Mouse (Mus musculus): Measurements from ENCODE around the gene Gopc.

Gopc gene

DNA sequence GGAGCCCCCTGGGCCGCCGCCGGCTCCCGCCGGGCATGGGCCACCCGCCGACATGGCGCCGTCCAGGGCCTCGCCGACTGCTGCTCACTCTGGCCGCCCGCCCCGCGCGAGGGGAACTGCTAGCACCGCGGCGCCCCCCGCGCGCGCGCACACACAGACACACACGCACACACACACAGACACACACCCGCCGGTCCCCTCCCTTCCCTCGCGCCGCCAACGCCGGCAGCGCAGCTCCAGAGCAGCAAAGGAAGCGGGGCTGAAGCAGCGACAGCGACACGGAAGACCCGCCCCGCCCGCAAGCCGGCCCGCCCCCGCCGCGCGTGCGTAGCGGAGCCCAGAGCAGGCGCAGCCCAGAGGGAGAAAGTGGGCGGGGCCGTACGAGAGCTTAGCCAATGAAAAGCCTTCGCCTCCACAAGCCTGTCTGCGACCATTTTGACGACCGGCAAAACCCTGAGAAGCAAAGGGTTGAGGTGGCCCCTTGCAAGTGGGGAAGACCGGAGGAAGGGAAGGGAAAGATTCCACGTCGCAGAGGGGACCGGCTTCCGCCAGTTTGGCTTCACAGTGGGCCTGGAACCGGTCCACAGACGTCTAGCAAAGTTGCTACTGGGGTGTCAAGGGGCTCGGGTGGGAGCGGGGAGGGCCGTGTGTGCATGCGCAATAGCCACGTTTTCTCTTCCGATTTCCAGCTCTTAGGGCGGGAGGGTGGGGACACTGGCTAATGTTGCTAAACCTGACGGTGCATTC, at the start of gene Gopc:
Gopc (minus strand) TSS at position 280 of the 747 bp plus-strand sequence.
- DNase-seq (ENCODE audit: low spot score in 2 of 2): peak; percentile 94 to 96

DNA sequence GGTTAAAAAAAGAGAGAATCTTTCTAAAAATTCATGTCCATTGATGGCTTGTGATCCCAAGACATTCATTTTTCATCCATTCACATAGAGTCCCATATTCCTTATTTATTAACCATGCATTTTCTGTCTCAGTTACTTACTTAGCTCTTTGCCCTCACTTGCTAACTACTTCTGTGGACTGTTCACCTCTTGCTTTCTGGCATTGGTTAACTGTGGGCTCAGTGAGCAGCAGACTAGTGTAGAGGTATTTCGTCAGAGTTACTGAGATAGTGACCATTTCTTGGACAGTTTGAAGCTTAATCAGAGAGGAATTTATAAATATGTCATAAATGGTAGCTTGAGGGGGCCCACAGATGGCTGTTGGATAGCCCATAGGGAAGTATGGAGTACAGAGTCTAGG, 49.0 kb upstream of the Gopc start:
- DNase-seq (ENCODE audit: low spot score in 2 of 2): no peak

DNA sequence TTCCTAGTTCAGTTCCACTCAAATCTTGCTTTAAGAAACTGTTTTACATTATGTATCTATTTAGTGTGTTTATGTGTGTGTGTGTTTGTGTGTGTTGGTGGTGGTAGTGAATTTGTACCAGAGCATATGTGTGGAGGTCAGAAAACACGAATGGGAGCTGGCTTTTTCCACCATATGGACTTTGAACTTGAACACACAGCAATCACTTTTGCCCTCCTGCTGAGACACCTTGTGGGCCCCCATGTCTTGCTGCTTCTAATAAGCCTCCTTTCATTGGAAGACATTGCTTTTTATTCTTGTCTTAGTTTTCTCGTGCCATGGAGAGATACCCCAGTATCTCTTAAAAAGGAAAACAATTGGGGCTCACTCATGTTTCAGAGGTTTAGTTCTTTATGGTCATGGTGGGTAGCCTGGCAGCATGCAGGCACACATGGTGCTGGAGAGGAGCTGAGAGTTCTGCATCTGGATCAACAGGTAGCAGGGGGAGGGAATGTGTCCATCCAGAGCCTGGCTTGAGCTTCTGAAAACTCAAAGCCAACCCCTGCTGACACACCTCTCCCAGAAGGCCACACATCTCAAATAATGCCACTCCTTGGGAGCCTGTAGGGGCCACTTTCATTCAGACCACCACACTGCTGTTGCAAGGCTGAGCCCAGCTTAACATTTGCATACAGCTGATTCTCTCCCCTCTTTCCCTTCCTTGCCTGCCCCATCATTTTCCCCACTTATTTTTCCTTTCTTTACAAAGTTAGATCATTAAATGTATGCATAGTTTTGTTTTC, 45.9 kb upstream of the Gopc start:
- DNase-seq (ENCODE audit: low spot score in 2 of 2): no peak

DNA sequence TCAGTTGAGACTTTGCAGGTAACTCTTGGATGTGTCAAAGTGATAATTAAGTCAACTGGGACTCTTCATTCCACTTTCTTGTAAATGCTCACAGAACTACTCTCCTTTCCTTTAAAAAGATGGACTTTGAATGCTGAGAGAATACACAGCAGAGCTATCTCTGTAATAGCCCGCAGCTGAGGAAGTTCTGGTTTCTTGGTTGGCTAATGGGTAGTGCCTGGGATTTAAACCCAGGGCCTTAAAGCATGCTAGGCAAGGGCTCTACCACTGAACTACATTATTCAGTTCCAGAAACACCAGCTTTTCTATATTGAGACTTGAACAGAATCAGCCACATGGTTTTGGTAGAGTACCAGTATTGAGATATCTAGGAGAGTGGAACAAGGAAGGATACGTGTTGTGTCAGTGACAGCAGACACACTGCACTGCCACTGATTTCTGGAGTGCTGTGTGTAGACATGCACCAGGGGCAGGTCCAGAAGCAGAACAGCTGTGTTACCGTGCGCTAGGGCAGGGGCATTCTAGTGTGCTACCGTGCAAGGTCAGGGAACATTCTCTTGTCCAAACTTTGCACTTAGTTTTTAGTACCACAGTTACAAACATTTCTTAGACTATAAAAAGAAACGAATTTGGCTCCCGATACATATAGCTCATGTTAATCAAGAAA, 44.5 kb upstream of the Gopc start:
- no peak for DNase-seq (ENCODE audit: low spot score in 2 of 2)

DNA sequence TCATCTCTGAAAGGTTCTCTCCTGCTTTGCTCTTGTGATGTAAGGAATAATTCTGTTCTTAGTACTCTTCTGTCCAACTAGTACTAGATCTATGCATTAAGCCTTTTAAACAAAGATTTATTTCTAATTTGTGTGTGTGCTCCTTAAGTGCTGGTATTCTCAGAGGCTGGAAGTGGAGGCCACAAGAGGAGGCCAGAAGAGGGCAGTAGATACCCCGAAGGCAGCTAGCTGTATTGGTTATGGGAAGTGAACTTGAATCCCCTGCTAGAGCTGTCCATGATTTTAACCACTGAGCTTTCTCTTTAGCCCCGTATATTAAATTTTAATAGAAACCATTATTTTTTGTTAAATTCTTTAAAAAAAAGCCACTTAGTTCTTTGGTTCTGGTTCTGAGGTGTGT, 41.2 kb upstream of the Gopc start:
- no peak for DNase-seq (ENCODE audit: low spot score in 2 of 2)

DNA sequence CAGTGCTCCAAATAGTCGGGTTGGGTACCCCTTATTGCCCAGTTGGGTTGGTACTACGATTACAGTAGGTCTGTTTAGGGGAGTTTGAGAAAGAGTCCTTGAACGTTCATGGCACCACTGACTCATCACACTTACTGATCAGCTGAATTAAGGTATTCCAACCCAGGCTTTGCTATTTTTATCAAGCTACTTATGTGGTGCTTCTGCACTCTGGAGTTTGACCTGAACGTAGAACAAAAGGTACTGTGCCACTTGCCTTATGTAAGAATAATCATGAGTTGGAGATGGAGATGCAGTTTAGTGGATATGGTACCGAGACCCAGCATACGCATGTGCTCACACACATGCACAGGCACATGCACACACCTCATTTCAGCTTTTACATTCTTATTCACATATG, 39.8 kb upstream of the Gopc start:
- DNase-seq (ENCODE audit: low spot score in 2 of 2): no peak

DNA sequence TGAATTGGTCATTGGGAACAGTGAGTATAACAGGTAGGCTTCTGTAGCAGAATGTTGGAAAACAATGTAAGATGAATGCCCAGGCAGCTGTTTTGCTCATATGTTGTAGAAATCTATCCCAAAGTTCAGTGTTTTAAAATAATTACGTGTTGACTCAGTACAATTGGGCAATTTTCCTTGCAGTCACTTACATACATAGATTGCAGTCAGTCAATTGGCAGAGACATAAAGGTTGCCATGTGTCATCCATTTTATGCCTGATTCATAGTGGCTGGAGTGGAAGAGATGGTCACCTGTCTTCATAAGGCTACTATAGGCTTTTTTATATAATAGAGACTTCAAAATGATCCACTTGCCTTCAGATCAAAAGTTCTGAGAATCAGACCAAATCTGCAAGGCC, 38.6 kb upstream of the Gopc start:
- no peak for DNase-seq (ENCODE audit: low spot score in 2 of 2)

DNA sequence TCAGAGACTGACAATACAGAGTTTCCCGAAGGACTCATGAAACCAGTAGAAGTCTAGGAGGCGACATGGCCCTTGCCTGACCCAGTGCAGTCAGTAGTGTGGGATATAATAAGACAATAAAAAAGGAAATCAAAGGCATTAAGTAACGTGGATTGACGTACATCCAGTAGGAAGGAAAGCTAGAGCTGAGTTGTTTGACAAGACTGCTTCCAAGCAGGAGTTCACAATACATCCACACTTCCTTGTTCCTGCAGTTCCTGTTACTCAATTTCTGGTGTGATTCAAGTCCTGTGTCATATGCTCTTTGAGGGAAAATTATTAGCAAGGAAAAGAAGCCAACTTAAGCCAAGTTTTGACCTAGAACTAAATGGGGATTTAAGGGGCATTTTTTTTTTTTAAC, 37.5 kb upstream of the Gopc start:
- DNase-seq (ENCODE audit: low spot score in 2 of 2): no peak

DNA sequence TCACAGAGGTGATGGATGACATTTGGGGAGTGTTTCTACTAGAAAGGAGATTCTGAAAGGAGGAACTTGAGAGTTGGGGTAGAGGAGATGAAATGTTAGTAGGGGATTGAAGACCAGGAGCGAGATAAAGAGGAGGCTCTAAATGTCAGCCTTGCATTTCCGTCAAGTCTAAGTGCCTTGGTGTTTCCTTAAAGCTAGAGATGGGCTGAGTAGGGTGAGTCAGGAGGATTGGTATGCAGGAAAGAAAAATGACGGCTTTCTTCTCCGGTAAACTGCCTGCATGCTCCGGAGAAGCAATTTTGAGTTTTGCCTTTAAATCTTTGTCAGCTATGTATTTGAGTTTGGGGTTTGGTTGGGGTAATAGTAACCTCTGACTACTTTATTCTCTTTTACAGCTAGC, 37.0 kb upstream of the Gopc start:
- no peak for DNase-seq (ENCODE audit: low spot score in 2 of 2)

DNA sequence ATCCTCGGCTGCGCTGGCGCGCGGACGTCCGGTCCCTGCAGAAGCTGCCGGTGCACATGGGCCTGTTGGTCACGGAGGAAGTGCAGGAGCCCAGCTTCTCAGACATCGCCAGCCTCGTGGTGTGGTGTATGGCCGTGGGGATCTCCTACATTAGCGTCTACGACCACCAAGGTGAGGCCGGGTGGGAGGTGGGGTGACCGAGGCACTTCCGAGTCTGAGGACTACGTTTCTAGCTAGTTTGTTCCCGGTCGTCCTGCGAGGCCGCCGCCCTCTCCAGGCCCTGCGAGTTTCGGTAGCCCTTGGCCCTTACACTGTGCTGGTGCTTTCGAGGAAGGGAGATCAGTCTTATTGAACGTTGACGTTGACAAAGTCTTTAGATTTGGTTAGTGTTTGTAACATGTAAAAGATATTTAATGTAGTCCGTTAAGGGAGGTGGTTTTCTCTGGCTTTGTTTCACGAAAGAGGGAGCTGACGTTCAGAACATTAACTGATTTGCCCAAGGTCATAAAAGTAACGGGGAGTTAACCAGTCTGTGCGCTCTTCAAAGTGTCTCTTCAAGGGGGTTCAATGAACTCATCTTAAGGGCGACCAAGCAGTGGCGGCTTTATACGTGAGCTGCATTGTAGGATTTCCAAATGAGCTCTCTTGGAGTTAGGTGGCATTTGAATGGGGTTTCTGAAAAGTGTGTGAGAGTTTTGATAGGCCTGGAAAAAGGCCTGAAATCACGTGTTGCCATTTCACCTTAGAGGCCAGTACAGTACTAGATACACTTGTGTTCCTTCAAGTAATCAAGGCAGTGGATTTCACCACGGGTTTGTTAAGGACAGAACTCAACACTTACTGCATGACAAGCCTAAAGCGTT, 36.3 kb upstream of the Gopc start:
- no peak for DNase-seq (ENCODE audit: low spot score in 2 of 2)

DNA sequence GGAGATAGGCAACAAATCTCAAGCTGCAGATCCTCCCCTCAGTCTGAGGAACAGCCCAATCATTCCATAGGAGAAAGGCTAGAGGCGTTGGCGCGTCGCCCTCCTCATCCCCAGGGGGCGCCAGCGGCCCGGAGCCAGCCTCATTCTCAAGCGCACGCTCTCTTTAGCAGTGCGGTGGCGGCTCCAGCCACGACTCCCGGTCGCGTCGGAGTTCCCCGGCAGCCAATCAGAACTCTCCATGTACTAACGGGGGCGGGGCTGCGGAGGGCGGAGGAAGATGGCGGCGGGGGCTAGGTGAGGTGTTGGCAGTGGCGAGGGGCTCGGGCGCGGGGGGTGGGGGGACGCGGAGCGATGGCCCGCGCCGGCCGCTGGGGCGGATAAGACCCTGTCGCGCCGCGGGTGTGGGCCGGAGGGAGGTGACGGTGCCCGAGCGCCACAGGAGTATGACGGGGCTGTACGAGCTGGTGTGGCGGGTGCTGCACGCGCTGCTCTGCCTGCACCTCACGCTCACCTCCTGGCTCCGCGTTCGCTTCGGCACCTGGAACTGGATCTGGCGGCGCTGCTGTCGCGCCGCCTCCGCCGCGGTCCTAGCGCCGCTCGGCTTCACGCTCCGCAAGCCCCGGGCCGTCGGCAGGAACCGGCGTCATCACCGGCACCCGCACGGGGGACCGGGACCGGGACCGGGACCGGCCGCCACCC, 35.5 kb upstream of the Gopc start, which contains the start of gene Nus1:
Nus1 (plus strand) TSS at position 249 of the 699 bp plus-strand sequence.
- peak; percentile 95 to 97 for DNase-seq (ENCODE audit: low spot score in 2 of 2)

DNA sequence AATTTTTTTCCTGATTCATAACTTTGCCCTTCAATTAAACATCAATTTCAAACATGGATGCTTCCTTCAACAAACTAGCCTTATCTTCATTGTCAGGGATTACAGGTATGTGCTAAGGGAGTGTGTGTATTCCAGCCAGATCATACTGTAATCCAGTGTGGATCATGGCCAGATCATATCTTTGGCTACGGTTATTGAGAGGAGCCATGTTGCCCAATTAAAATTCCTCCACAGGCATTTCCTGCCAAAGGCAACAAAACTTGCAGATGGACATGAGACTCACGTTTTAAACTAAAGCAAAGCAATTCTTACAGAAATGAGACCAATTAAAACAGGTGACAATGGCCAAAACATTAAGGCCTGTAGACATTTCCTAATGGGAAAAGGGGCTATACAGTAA, 34.5 kb upstream of the Gopc start:
- no peak for DNase-seq (ENCODE audit: low spot score in 2 of 2)

DNA sequence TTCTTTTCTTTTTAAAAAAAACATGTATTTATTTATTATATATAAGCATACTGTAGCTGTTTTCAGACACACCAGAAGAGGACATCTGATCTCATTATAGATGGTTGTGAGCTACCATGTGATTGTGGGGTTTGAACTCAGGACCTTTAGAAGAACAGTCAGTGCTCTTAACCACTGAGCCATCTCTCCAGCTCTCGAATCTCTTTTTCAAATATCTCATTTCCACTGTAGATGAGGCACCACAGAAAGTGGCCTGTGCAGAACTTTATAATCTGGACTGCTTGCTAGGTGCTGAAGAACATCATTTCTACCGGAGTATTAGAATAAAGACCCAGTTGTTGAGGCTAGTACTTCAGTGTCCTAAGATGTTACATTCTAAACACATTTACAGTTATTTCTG, 33.1 kb upstream of the Gopc start:
- DNase-seq (ENCODE audit: low spot score in 2 of 2): no peak

DNA sequence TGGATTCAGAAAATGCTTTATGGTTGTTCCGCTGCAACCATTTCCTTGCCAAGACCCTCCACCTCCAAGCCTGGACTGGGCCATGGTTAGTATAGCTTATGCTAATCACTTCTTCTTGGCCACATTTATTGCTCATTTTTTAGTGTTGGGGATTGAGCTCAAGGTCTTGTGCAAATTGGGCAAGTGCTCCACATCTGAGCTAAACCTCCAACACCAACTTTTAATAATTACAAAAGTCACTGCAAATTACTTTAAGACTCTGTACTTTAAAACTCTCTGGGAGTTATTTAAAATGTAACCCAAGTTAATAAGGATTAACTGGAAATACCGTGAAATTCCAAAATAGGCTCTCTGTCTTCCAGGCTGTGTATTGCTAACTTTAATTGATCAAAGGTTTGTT, 25.6 kb upstream of the Gopc start:
- no peak for DNase-seq (ENCODE audit: low spot score in 2 of 2)

DNA sequence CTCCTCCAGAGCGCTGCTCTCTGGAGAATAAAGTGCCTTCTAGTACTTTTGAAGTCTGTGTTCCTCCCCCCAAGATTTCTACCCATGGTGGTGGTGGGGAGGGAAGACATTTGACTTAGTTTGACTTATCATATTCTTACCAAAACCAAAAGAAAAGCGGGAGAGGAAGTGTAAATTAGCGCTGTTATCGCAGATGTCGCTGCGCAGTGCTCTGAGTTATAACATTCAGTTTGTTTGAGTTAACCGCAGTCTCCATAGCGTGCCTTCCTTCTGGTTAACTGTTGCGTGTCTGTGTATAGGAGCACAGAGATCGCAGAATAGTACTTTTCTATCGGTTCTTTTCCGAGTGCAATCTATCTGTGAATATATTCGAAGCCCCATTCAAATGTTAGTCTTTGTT, 23.2 kb upstream of the Gopc start:
- DNase-seq (ENCODE audit: low spot score in 2 of 2): no peak

DNA sequence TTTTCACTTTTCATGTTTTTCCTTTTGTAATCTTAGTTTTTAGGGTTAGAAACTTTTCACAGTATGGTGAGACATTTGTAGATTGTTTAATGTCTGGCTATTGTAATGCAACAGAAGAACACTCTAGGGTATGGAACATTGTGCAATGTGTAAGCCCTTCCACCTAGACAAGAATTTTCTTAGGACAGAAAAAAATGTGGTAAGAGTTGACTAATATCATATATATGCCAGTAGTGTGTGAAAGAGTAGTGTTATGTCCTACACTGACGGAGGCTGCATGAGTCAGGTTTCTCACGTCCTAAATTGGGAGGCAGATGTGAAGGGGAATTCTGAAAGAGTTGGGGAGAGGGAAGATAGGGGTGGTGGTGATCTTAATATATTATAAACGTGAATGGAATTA, 17.8 kb upstream of the Gopc start:
- no peak for DNase-seq (ENCODE audit: low spot score in 2 of 2)

DNA sequence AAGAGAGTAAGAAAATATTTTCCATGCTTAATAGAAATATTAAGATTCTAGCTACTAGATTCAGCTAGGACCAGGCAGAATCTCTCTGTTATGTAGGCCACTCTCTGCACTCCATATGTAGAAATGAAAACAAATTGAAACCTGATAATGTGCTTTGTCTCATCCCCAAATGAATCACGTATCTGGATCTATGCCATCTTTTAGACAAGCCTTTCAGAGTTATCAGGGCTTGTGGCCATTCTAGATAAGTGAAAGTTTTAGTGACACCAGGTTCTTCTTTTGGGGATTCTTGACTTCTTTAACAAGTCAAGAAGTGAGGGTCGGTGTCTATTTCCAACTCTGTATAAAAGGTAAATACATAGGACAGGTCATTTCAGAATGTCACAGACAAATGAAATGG, 16.8 kb upstream of the Gopc start:
- no peak for DNase-seq (ENCODE audit: low spot score in 2 of 2)

DNA sequence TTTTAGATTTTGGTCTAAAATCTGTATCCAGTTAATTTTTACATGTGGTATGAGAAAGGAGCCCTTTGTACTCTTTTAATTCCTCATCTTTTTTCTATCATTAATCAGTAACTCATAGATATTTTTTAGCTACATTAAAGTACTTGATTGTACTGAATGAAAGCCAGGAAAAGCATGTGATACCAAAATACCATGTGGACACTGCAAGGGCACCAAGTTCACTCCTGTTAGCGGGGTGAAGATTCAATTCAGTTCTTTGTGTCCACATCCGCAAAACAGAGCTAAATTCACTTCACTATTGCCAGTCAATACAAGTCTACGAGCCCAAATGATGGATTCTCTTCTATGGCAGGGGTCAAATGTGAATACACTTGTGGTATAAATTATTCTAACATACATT, 14.7 kb upstream of the Gopc start:
- no peak for DNase-seq (ENCODE audit: low spot score in 2 of 2)

DNA sequence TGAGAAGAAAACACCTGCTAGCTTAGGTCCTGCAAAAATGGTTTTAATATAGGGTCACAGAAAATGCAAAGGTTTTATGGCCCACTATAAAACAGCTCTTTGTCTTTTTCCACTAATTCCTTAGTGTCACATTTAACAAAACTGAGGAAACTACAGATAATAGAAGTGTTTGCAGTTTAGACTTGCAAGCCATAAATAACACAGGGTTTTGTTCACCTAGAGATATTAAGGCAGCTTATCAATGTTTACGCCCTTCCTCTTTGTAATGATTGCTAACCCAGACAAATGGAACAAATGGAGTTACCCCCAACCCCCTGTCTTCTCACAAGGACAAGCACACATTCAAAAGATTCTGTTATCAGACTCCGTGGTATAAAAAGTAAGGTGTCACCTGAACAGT, 9.3 kb upstream of the Gopc start:
- DNase-seq (ENCODE audit: low spot score in 2 of 2): no peak

DNA sequence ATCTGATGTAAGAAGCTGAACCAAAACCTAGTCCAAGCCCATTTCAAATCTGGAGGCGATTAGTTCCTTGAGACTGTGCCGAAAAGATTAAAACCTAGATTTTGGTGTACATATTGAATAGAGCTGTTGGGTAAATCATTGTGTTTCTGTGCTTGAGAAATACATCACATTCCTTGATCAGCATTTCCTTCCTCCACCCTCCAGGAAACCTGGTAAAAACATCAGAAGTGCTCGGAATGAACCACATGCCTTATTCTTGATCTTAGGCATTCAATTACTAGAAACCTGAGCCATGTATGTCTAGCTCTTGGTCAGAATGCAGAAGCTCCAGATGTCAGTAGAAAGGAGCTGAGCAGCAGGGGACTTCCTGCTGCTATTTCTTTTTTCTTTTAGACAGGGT, 7.5 kb upstream of the Gopc start:
- DNase-seq (ENCODE audit: low spot score in 2 of 2): no peak

DNA sequence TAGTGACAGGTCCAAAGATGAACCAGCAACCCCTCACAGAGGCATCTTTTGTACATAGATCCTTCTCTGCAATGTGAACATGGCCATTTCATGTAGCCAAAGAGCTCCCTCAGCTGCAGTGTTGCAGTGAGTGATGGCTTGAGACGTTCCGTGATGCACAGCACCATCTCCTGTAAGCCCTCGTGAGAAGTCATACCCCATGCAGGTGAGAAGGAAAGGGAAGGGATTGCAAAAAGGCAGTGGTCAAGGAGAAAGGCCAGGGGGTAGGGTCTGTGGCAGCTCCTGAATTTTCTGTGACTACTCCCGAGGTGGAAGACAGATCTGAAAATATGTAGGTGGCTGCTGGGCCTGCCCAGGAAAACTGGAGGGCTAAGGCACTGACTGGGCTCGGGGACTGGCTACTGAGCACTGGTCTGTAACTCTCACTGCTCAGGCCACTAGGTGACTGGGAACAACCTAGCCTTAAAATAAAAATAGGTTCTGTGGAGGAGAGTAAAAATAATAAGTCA, 7.1 kb upstream of the Gopc start, which contains the start of gene Nepn:
Nepn (plus strand) TSS at position 51 of the 509 bp plus-strand sequence.
- no peak for DNase-seq (ENCODE audit: low spot score in 2 of 2)

Data from urinary bladder, postnatal 4 days (tissue).